Mouse (Mus musculus): ENCODE measurements at regions not wholly inside any gene's neighbourhood (a gene's known extent, or its start where the extent isn't known, plus 50 kb on each side); places are given as distances from the start of the nearest gene placed in this dataset.

- no peak for TF ChIP-seq CTCF (IDR thresholded peaks at IDR 0.05; ENCODE audit: low read depth, low read length)
- no peak for TF ChIP-seq EP300 (IDR thresholded peaks at IDR 0.05; ENCODE audit: insufficient read depth, low read depth, low read length)
These were observed 173.8 kb downstream of the Moxd1 start for GRCm38 (mm10) chr10:24397125-24397524.
